Mouse (Mus musculus) common myeloid progenitor, adult 5-6 weeks (primary cell): ENCODE measurements at regions not wholly inside any gene's neighbourhood (a gene's known extent, or its start where the extent isn't known, plus 50 kb on each side); places are given as distances from the start of the nearest gene placed in this dataset.

Source experiments
- ATAC-seq: replicated peaks from 2 replicates; pipeline ENCODE4 v1.8.0; 2016; ENCODE audit warnings: low read depth, mild to moderate bottlenecking, moderate TSS enrichment, inconsistent platforms; ENCODE audit not compliant: poor library complexity, severe bottlenecking

DNA sequence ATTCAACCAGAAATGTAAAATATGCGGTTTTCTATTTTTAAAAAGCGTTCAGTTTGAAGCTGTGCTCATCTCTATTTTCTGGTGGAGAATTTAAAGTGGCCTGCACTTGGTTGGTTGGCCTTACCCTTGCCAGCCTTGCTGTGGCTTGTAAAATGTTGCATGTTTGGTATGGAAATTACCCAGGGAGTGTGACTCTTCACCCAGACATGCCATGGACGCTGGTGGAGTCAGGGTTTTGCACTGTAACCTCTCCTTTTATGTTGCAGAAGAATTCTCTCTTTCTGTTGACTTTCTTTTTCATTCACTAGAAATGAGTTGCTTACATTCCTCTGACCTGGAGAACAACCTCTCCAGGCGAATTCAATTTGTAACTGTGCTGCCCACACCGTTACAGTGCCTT is 157.5 kb upstream of the Gorab start:
- no peak for ATAC-seq

DNA sequence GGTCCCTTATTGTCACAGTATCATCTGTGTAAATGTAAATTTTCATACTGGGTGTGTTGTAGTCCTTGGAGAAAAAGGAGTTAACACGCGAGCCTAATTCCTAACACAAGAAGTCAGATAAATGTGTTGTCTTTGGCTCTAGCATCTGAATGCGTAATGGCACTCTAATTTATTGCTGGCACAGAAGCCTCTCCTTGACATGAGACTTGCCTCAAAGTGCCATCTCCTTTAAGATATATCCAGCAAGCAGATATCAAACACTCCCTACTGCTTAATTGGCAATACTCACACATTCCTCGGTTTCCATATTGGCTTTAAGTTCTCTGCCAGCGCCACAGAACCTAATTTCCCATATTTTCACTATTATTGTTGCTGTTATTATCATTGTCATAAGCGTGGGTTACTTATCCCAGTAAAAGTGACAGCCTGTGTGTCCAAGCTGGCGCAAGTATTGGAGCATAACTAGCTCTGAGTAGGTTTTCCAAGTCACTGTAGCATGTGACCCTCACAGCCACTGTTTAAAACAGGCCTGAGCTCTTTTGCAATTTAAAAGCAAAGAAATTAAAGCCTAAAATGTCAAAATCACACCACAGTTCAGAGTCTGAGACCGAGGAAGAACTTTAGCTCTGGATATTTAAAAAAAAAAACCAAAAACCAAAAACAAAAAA is 156.9 kb upstream of the Gorab start:
- ATAC-seq = no peak

DNA sequence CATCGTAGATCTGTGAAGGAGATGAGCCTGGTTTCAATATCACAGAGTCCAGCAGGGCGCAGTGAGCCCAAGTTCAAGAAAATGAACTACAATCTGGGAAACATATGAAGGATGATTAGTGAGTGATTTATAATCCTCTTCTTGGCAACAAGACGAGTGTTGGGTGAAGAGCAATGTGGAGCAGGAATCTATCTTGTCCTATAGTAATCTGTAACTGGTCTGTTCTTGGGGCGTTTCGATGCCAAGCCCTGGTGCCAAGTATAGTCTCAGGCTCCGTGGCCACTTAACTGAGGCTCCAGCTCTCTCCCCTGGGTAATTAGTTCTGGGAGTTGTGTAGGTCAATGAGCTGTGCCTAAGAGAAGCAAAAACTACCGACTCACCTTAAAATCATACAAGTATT is 154.4 kb upstream of the Gorab start:
- no peak for ATAC-seq

DNA sequence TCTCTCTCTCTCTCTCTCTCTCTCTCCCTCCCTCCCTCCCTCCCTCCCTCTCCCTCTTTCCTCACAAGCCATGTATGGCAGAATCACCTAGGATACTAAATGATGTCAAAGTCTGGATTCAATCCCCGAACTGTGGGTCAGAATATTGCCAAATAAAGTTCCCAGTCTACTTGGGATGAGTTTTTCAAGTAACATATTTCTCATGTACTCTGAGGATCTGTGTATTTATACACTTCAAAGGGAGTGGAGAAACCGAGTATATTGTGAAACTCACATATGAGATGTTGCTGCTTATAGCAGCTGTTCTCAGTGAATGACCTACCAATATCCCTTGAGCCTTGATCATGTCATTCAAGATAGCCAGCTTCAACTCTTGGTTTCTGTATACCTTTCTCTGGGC is 151.7 kb upstream of the Gorab start:
- ATAC-seq = no peak

DNA sequence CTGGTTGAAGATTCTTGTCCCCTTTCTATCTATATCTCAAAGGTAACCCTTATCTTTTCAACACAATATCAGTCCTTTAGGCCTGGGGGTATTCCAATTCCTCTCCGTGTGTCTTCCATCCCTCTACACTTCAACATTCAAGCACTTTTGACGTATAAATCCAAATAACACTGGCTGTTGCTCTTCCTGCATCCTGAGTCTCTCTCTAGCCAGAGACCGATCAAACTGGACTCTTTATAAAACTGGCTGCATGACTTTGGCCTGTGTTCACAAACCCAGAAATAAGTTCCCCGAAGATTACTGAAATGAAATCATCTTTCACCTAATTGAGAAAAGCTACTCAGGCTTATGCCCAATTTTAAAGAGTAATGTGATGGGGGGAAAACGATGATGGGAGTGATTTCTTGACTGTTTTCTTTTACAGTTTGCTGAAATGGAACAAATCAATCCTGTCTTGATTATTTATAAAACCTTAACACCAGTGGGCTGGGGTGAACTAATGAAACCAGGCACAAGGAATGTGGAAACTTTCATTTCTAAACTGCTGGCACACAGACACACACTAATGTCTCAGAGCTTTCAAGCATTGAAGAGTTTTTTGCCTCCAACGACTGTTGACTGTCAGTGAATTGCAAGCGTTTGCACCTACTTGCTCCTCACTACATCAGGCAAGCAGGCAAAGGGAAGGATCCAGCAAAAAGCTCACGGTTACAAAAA is 135.5 kb upstream of the Gorab start:
- no peak for ATAC-seq

DNA sequence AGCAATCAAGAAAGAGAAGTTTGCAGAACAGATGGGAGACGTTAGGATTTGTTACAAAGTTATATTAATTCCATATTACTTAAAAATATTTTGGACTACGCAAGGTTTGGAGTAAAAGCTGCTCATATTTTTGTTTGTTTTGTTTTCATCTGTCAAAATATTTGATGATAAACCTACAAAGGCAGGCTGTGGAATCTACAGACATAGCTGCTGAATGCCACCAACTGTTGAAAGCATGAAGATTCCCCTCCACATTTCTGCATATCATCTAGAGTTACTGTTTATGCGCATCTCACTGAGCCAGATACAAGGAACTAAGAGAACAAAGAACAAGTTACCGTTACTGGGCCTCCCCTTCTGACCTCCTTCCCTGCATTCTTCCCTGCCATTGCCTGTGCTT is 127.1 kb upstream of the Gorab start:
- no peak for ATAC-seq

DNA sequence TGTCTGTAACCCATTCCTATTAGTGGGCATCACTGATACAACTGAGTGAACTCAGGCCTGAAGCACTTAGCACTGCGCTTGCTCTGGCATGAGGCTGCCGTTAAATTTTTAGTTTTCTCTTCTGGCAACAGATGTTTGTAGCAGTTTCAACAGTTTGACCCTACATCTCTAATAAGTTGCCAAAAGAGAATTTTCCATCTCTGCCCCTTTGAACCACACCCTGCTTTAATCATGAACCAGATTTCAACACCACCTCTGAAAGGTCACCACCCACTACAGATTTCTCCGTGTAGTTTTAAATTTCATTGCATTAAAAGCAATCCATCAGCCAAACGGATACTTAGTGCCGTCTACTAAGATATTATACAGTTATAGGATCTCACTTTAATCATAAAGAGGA is 114.5 kb upstream of the Gorab start:
- no peak for ATAC-seq

DNA sequence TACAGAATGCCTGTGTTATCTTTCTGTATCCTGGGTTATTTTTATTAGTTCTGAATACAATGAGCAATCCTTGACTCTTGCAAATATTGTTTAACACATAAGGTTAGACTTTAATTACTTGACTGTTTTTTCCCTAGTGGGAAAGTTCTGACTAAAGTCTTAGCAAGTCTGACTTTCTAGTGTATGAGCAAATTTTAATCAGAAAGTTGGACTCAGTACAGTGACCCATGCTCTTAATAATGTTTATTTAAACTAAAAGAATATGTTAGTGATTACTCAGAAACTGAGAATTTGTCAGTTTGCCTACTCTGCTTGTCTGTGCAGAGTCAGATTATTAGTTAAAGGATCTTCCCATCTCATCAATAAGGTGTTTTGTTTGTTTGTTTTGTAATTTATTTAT is 109.4 kb upstream of the Gorab start:
- no peak for ATAC-seq

DNA sequence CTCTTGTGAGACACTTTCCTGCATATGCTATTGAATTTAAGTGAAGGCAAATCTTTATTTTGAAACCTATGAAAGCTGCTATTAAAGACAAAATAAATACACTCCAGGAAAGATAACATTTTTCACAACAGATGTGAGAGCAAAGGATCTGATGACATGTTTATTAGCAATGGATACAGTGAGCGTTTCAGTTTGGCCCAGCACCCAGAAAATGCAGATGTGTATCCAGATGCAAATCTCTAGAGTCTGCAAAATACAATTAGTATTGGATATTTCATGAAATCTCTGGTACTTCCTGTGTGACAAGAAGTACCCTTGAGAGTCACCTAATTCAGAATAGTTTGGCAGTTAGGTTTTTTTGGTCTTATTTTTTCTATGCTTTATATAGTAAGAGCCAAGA is 108.5 kb upstream of the Gorab start:
- no peak for ATAC-seq

DNA sequence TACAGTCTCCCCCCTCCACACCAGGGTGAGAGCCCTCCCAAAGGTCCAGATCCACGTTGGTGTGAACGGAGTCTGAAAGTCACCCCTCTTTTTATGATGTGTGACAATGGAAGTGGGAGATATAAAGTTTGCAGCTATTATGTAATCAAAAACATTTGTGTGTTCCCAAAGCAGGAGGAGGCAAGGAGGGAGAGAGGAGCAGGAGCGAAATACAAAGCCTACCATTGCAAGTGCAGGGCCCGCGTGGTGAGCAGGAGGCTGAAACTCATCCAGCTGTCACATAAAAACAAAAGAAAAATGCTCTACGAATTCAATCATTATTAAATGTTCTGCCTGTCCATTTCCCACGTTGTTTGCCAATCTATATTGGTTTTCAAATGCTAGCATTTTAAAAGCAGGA is 101.6 kb upstream of the Gorab start:
- no peak for ATAC-seq

DNA sequence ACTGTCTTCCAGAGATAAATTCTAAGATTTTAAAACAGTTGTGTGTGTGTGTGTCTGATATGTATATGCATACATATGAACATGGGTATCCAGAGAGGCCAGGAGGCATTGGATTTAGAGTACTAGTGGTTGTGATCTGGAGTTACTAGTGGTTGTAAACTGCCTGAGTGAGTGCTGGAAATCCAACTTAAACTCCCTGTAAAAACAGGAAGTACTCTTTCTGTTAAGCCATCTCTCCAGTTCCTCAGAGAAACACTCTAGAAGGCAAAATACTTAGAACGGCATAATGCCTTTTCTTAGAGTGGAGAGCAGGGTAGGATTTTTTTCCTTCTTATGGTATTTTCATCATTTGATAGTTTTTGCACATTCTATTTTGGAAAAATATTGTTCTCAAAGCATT is 99.1 kb upstream of the Gorab start:
- ATAC-seq = peak; percentile 62; the same call in 1 of the 2 replicates

DNA sequence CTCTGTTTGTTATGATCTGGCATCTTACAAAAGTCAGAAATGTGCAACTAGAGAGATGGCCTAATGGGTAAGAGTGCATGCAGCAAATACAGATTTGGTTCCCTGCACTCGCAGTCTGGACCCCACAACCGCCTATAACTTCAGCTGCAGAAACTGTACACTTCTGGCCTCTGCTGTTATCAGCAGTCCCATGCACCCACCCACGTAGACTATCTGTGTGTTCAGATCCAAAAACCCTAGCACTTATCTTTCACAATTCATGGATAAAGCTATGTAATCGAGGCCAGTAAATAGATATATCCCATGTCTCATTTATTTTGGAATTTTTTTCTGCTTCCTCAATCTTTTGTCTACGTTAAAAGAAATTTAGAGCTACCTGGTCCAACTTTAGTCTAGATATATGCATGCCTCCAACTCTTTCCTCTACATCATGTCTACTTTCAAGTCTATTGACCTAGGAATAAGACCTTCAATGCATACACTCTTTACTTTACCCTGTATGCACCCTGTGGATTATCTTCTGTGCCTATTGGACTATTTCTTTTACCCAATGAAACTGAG is 95.0 kb upstream of the Gorab start:
- no peak for ATAC-seq

DNA sequence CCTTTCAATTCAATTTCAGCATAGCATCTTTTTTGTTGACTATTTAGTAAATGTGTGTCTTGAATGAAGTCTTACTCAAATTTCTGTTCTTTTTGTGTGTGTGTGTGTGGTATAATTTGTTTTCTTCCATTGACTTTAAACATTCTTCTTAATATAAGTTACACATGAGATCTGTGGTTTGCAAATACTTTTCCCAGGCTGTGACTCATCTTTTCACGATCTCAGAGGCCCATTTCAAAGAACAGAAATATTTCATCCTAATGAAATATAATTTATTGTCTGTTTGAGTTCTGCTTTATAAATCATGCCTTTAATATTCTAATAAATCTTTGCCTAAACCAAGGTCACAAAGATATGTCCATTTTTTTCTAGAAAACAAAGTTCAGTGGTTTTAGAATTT is 92.9 kb upstream of the Gorab start:
- ATAC-seq = no peak

DNA sequence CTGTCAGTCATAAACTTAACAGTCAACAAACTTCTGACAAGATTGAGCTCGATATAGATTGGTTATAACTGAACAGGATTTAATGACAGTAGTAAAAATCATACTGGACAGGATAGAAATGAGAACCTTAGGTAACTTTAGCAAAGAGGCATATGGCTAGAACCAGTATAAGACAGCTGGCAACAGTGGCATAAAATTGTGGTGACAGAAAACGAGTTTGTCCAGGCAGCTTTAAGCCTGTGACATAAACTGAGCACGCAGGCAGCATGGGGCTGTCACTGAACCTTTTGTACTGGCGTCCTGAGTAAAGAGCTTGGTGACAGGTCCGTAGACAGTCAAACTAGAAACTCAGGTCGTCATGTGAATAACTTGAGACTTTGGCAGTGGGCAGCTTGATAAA is 85.1 kb upstream of the Gorab start:
- ATAC-seq = no peak

DNA sequence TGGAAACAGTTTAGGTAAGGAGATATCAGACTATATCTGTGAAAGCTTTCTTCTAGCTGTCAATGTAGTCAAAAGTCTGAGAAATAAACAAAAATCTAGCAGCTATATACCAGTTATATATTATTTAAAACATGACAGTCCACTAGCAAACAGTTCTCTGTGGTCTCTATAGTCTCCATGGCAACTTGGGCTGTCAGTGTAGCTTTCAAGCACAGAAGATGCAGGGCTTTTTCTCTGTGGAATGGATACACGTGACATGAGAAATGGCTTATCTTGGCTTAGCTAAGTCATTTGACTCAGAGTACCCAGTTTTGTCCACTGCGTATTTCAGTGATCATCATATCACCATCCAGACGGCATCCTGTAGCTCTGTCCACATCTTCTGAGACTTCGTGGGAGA is 84.6 kb upstream of the Gorab start:
- ATAC-seq = no peak

DNA sequence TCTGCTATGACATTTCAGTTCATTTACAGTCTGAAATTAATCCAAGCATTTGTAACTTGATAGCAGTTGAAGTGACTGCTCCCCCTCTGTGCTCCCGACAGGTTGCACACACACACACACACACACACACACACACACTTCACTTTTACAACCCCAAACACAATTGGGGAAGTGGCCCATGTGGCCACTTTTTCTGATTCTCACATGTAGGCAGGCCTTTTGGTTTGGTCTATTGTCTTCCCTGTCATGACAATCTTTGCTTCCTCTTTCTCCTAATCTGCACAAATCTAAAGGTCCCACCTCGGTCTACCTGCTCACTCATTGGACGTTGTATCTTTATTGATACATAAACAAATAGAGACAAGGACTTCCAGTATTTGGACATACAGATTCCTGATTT is 79.6 kb upstream of the Gorab start:
- peak; percentile 77 for ATAC-seq

DNA sequence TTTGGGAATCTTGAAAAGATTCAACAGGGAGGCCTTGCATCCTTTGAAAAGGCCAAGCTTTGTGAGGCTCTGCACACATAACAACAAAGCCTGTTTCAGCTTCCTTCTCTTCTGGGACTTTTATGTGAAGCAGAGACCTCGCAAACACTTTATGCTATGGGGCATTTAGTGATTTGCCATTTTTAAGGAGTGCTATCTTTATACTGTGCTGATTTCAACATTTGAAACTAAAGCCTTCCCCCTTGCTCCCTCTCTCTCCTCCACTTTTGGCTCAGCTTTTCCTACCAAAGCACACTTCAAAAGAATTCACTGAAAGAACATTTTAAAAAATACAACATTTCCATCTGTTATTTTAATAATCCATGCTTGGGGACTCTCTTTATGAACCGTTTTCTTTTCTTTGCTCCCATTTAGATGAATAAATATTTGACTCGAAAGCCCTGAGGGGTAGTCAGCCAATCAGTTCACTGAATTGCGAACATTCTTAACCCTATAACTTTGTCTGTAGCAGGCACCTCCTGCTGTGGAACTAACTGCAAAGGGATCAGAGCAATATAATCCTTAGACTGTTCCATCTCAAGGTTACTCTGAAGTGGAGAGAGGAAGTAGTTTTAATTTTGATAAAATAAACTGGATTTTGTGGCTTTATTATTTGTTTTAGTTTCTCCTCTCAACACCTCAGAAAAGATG is 74.2 kb upstream of the Gorab start:
- no peak for ATAC-seq

DNA sequence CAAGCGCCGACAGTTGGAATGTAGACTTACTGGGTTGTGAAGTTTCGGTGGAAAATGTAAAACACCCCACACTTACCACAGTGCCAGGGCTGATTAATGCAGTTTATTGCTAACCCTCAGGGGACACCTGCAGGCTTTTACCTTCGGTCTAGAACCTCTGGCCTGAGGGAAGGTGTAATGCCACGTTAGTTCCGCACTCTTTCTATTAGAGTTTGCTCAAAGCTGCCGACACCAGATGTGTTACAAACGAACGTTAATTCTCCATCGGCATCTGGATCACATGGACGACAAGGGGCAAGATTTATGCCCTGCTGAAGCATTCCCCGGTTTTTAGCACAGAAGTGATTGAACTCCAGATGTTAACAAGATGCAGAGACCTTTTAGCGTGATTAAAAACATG is 57.7 kb upstream of the Gorab start:
- ATAC-seq = no peak

DNA sequence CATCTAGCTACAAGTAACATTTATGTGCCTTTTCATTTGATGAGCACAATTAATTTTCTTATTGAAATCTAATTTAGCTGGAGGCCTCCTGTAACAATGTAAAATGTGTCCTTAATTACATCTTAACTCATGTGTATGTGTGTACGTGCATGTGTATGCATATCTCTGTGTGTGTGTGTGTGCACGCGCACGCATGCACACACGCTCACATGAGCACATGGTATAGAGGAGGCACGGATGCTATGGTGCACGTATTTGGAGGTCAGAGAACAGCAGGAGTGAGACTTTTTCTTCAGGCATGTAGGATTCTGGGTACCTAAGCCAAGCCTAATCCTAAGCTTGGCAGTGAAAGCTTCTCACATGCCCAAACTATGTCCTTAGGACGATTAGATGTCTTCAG is 52.9 kb upstream of the Gorab start:
- no peak for ATAC-seq
